Mouse (Mus musculus): ENCODE results near the gene Prr15l. TPM values are rescaled to one million over a fixed set of nuclear protein-coding genes. Genes with fewer than 3 reads are reported as not detected.

Gene Prr15l
- polyA plus RNA-seq, 1 experiment from 2014 or later = 126 TPM

DNA sequence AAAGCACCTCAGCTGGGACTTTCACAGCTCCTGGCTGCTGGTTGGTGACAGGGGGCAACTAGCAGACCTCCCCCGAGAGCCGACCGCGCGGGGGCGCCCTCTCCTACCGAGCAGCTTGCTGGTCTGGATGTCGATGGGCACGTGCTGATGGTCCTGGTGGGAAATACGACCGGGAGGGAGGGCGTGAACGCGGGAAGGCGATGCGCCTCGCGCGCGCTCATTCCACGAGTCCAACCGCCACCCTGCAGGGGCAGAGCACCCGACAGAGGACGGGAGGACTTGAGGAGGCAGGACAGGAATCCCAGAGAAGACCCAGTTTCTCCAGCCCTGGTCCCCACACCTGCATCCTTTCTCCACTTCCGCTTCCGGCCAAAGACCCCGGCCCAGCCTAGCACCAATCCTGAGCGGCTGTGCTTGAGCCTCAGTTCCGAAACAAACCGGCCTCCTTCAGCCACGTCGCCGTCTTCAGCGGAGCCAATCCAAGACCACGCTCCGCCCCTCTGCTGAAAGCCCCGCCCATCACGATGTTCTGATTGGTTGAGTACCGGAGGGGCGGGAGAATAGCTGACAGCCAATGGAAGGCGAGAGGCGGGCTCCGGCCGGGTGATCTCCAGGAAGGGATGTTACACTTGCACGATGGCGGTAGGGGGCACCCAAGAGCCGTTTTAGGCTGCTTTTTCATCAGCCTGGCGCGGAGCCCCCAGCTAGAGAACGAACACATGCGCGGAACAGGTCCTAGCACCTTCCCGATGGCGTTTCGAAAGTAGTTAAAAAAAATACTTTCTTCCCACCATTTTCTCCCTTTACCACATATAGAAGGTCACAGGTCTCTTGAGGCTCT lies 11.6 kb upstream of the Prr15l start, which contains the start of gene Cdk5rap3:
Gene Cdk5rap3, minus strand, starts transcription at position 453 of the 841 bp plus-strand sequence.
- Histone ChIP-seq H3K4me1 (ENCODE audit: insufficient read depth, low read depth, low read length) (0 out of 2 replicates have a peak, but pooled peaks cover 8% of the 10 kb centered on the region), H3K4me2 (replicated peaks; ENCODE audit: low read depth, low read length) (peak within 1 kb of the TSS; percentile 83), H3K9me3 (ENCODE audit: low read length) (no peaks in the 10 kb centered on the region), H3K36me3 (ENCODE audit: insufficient read depth, low read length) (no peaks in the 10 kb centered on the region), H3K27ac (ENCODE audit: low read length) (peak within 1 kb of the TSS; percentile 69), H3K4me3 (ENCODE audit: low read depth, low read length) (peak within 1 kb of the TSS; percentile 56), H3K9ac (replicated peaks; ENCODE audit: low read depth) (peak within 1 kb of the TSS; percentile 44), H3K27me3 (replicated peaks; ENCODE audit: insufficient read depth, low read length) (no peaks in the 10 kb centered on the region)
- DNase-seq (ENCODE audit: low spot score) = peak; percentile 99
- WGBS = 4% methylated on average over 54 of the region's 55 CpGs
- peak; percentile 98 for ATAC-seq
- TF ChIP-seq EP300 (IDR thresholded peaks at IDR 0.05) = peak; percentile 69
- peak; percentile 89 for TF ChIP-seq CTCF (IDR thresholded peaks at IDR 0.05)

DNA sequence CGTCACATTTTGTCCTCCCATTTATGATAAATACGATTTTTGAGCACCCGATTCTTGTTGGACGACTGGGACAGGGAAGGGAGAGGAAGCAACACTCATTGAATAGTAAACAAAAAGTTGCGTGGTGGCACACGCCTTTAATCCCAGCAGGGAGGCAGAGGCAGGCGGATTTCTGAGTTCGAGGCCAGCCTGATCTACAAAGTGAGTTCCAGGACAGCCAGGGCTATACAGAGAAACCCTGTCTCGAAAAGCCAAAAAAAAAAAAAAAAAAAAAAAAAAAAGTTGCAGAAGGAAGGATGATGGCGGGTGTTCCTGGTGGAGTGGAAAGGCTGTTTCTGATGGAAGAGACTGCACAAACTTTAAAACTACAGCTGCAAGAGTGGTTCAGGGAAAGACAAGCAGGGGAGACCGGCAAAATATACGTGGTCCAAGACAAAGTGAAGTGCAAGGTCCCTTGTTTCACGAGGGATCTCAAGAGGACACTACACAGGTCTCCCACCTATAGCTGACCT lies 11.0 kb upstream of the Prr15l start:
- no peak overlapping the region for H3K27ac ChIP-seq (ENCODE audit: low read length)
- H3K9ac ChIP-seq (replicated peaks; ENCODE audit: low read depth) = no peak overlapping the region
- H3K36me3 ChIP-seq (ENCODE audit: insufficient read depth, low read length) = no peaks in the 10 kb centered on the region
- peak overlapping the region; percentile 43 for H3K4me2 ChIP-seq (replicated peaks; ENCODE audit: low read depth, low read length)
- ATAC-seq = peak; percentile 7; the same call in 1 of the 2 replicates
- no peak for DNase-seq (ENCODE audit: low spot score)
- TF ChIP-seq EP300 (IDR thresholded peaks at IDR 0.05) = no peak
- TF ChIP-seq CTCF (IDR thresholded peaks at IDR 0.05) = no peak
- H3K4me1 ChIP-seq (ENCODE audit: insufficient read depth, low read depth, low read length) = 0 out of 2 replicates have a peak, but pooled peaks cover 8% of the 10 kb centered on the region
- WGBS = 21% methylated on average over 13 of the region's 13 CpGs
- no peaks in the 10 kb centered on the region for H3K27me3 ChIP-seq (replicated peaks; ENCODE audit: insufficient read depth, low read length)
- H3K9me3 ChIP-seq (ENCODE audit: low read length) = no peaks in the 10 kb centered on the region
- H3K4me3 ChIP-seq (ENCODE audit: low read depth, low read length) = peak overlapping the region; percentile 56

DNA sequence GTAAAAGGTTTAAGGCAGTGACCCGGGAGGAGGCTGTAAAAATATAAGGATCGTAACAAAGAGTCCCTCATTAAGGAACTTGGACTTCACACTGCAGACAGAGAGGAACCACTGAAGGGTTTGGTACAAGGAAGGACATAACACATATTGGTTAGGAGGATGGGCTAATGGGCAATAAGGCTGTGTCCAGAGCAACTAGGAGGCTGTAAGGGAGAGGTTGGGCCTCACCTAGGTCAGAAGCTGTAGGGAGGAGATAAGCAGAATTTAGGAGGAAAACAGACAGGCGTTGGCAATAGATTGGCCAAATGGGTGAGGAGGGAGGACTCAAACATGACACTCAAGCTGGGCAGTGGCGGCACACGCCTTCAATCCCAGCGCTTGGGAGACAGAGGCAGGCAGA lies 10.5 kb upstream of the Prr15l start:
- Histone ChIP-seq H3K27ac (ENCODE audit: low read length) (no peak overlapping the region), H3K4me2 (replicated peaks; ENCODE audit: low read depth, low read length) (no peak overlapping the region), H3K4me1 (ENCODE audit: insufficient read depth, low read depth, low read length) (0 out of 2 replicates have a peak, but pooled peaks cover 8% of the 10 kb centered on the region), H3K27me3 (replicated peaks; ENCODE audit: insufficient read depth, low read length) (no peaks in the 10 kb centered on the region), H3K9ac (replicated peaks; ENCODE audit: low read depth) (no peak overlapping the region), H3K9me3 (ENCODE audit: low read length) (no peaks in the 10 kb centered on the region), H3K36me3 (ENCODE audit: insufficient read depth, low read length) (no peaks in the 10 kb centered on the region), H3K4me3 (ENCODE audit: low read depth, low read length) (no peak overlapping the region)
- ATAC-seq = no peak
- DNase-seq (ENCODE audit: low spot score) = no peak
- WGBS = 87% methylated on average over 6 of the region's 6 CpGs
- no peak for TF ChIP-seq EP300 (IDR thresholded peaks at IDR 0.05)
- TF ChIP-seq CTCF (IDR thresholded peaks at IDR 0.05) = no peak

DNA sequence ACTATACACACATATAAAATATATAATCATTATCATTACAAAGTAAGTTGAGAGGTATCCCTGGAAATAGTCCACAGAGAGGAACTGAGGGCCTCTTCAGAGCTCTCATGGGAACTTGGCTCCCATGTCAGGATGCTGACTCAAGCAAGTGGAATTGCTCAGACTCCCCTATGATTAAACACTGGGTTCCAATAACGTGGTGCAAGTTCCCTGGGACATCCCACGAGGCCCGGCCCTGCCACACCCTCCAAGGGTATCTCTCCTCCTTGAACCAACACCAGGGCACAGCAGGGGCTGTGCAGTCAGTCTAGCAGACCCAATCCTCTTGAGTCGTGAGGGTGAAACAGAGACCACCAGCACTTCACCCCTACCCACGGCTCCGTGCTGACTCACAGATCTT lies 8.9 kb upstream of the Prr15l start:
- ATAC-seq = no peak
- H3K9me3 ChIP-seq (ENCODE audit: low read length) = no peaks in the 10 kb centered on the region
- 0 out of 2 replicates have a peak, but pooled peaks cover 8% of the 10 kb centered on the region for H3K4me1 ChIP-seq (ENCODE audit: insufficient read depth, low read depth, low read length)
- H3K27me3 ChIP-seq (replicated peaks; ENCODE audit: insufficient read depth, low read length) = no peaks in the 10 kb centered on the region
- DNase-seq (ENCODE audit: low spot score) = peak; percentile 62
- H3K4me3 ChIP-seq (ENCODE audit: low read depth, low read length) = no peak overlapping the region
- no peak overlapping the region for H3K9ac ChIP-seq (replicated peaks; ENCODE audit: low read depth)
- no peaks in the 10 kb centered on the region for H3K36me3 ChIP-seq (ENCODE audit: insufficient read depth, low read length)
- H3K4me2 ChIP-seq (replicated peaks; ENCODE audit: low read depth, low read length) = no peak overlapping the region
- 36% methylated on average over 6 of the region's 6 CpGs for WGBS
- TF ChIP-seq EP300 (IDR thresholded peaks at IDR 0.05) = peak; percentile 60
- TF ChIP-seq CTCF (IDR thresholded peaks at IDR 0.05) = no peak
- H3K27ac ChIP-seq (ENCODE audit: low read length) = no peak overlapping the region

DNA sequence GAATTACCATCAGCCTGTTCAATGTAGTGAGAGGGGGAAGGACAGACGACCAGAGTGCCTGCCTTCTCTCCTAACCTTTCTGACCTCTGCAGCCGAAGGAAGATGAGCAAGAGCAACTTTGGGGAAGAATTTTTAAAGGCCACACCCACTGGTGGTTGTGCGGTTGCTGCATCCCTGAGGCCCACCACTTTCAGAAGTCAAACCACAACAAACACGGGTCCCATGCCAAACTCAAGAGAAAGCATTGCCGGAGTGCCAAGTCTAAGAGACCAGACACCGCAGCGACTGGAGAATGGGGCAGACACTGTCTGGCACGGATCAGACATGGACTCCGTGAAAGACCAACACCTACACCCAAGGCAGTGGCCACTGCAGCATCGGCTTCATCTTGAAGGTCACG lies 3.0 kb upstream of the Prr15l start:
- Histone ChIP-seq H3K36me3 (ENCODE audit: insufficient read depth, low read length) (no peaks in the 10 kb centered on the region), H3K4me2 (replicated peaks; ENCODE audit: low read depth, low read length) (no peak overlapping the region), H3K4me3 (ENCODE audit: low read depth, low read length) (no peak overlapping the region), H3K9me3 (ENCODE audit: low read length) (no peaks in the 10 kb centered on the region), H3K9ac (replicated peaks; ENCODE audit: low read depth) (no peak overlapping the region), H3K4me1 (ENCODE audit: insufficient read depth, low read depth, low read length) (no peaks in the 10 kb centered on the region), H3K27ac (ENCODE audit: low read length) (no peak overlapping the region), H3K27me3 (replicated peaks; ENCODE audit: insufficient read depth, low read length) (no peaks in the 10 kb centered on the region)
- 77% methylated on average over 11 of the region's 11 CpGs for WGBS
- no peak for ATAC-seq
- TF ChIP-seq EP300 (IDR thresholded peaks at IDR 0.05) (no peak), CTCF (IDR thresholded peaks at IDR 0.05) (no peak)
- no peak for DNase-seq (ENCODE audit: low spot score)

DNA sequence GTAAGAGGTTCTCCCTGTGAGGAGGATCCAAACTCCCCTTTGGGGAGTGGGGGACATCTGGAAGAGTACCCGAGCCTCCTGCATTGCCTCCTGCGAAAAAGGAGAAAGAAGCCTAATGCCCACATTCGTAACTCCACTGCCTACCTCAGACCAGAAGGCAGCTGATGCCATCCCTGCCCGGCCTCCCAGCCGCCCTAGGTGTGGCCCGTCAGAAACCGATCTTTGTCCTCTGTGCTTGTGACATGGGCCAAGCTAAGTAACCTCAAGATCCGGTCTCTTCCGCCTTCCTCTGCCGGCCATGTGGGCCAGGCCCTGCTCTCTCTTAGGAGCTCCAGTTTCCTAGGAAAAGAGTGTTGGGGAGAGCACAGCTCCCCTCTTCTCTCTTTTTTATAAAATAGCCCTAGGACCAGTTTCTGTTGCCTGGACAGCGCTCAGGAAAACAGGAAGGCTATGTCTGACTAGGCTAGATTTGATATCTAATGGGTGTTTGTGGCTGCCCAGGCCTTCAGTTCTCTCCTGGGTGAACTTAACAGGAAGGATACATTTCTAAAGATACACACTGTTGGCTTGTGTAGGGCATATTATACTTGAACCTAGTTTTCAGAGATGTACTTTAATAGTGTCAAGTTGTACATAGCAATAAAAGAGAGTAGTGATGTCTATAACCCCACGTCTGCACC lies 2.3 kb upstream of the Prr15l start:
- Histone ChIP-seq H3K27ac (ENCODE audit: low read length) (no peak overlapping the region), H3K36me3 (ENCODE audit: insufficient read depth, low read length) (no peaks in the 10 kb centered on the region), H3K27me3 (replicated peaks; ENCODE audit: insufficient read depth, low read length) (no peaks in the 10 kb centered on the region), H3K9me3 (ENCODE audit: low read length) (no peaks in the 10 kb centered on the region), H3K9ac (replicated peaks; ENCODE audit: low read depth) (no peak overlapping the region), H3K4me2 (replicated peaks; ENCODE audit: low read depth, low read length) (no peak overlapping the region), H3K4me1 (ENCODE audit: insufficient read depth, low read depth, low read length) (no peaks in the 10 kb centered on the region), H3K4me3 (ENCODE audit: low read depth, low read length) (no peak overlapping the region)
- ATAC-seq (no peak), DNase-seq (ENCODE audit: low spot score) (no peak)
- TF ChIP-seq CTCF (IDR thresholded peaks at IDR 0.05) (no peak), EP300 (IDR thresholded peaks at IDR 0.05) (no peak)
- WGBS = 77% methylated on average over 12 of the region's 12 CpGs
